1 mouse cellular context compared by ENCODE assay signal in genomic region chr11:87036180-87036579, GRCm38 (mm10).
TF ChIP-seq lines count a peak whose summit lies in the region.

No protein-coding gene starts in this region.

TF ChIP-seq in ES-E14, 5 proteins besides CTCF, POLR2A, EP300 and RAD21:
- 0 out of 2 replicates have a peak, but pooled peaks have one; percentile 21 for TF ChIP-seq ZNF384 (IDR thresholded peaks at IDR 0.05; ENCODE audit: low read depth, low read length)
- TF ChIP-seq MAFK (IDR thresholded peaks at IDR 0.05; ENCODE audit: insufficient read depth, low read depth, low read length) = no peak
- 0 out of 2 replicates have a peak, but pooled peaks have one; percentile 31 for TF ChIP-seq ZC3H11A (IDR thresholded peaks at IDR 0.05; ENCODE audit: borderline replicate concordance, low read depth, low read length)
- TF ChIP-seq CHD2 (IDR thresholded peaks at IDR 0.05; ENCODE audit: low read depth, low read length) = no peak
